Mouse (Mus musculus): ENCODE measurements around the gene Foxred2. TPM values are rescaled to one million over a fixed set of nuclear protein-coding genes. Genes with fewer than 3 reads are reported as not detected.
A peak's percentile ranks its signal among the peaks of the same experiment; 100 is the strongest.

Foxred2 gene
- polyA plus RNA-seq (2014; fragmentation: Nextera tagmentation; extraction: Ambion mirVana) = 4.4 and 4.6 TPM in 2 replicates

GRCm38 (mm10) chr15:77956404-77956901 lies at the start of gene Foxred2:
Gene Foxred2 (minus strand): TSS chr15:77956722.
- peak; percentile 89 for DNase-seq (ENCODE audit: low spot score)
- peak within 1 kb of the TSS; percentile 54 for H3K4me3 ChIP-seq (ENCODE audit: low read depth, low read length)
- peak; percentile 94 for ATAC-seq (ENCODE audit: low FRiP score)
- no peak within 1 kb of the TSS for H3K27ac ChIP-seq (ENCODE audit: low read depth, low read length)
- H3K4me1 ChIP-seq (replicated peaks; ENCODE audit: control insufficient read depth, insufficient read depth, low read length) = peaks cover 8% of the 10 kb centered on the region; the same call in 1 of the 2 replicates
- under 1% methylated on average over 39 of the region's 39 CpGs for WGBS
- H3K36me3 ChIP-seq (ENCODE audit: control insufficient read depth, insufficient read depth, low read length) = peaks cover 19% of the 10 kb centered on the region
- no peaks in the 10 kb centered on the region for H3K9me3 ChIP-seq (ENCODE audit: control insufficient read depth, low read length)
- peak within 1 kb of the TSS; percentile 56 for H3K9ac ChIP-seq (ENCODE audit: low read depth, low read length)
- H3K27me3 ChIP-seq (ENCODE audit: control insufficient read depth, insufficient read depth, low read length) = peaks cover 7% of the 10 kb centered on the region
- H3K4me2 ChIP-seq (replicated peaks; ENCODE audit: low read depth, low read length) = peak within 1 kb of the TSS; percentile 84

GRCm38 (mm10) chr15:78003929-78004328 lies 47.4 kb upstream of the Foxred2 start:
- H3K9ac ChIP-seq (ENCODE audit: low read depth, low read length) = no peak overlapping the region
- ATAC-seq (ENCODE audit: low FRiP score) (no peak), DNase-seq (ENCODE audit: low spot score) (no peak)
- no peak overlapping the region for H3K4me3 ChIP-seq (ENCODE audit: low read depth, low read length)
- H3K27me3 ChIP-seq (ENCODE audit: control insufficient read depth, insufficient read depth, low read length) = no peaks in the 10 kb centered on the region
- no peaks in the 10 kb centered on the region for H3K36me3 ChIP-seq (ENCODE audit: control insufficient read depth, insufficient read depth, low read length)
- H3K9me3 ChIP-seq (ENCODE audit: control insufficient read depth, low read length) = no peaks in the 10 kb centered on the region
- H3K27ac ChIP-seq (ENCODE audit: low read depth, low read length) = no peak overlapping the region
- H3K4me1 ChIP-seq (replicated peaks; ENCODE audit: control insufficient read depth, insufficient read depth, low read length) = no peaks in the 10 kb centered on the region
- WGBS = 56% methylated on average over 9 of the region's 9 CpGs
- H3K4me2 ChIP-seq (replicated peaks; ENCODE audit: low read depth, low read length) = no peak overlapping the region

- H3K9ac ChIP-seq (ENCODE audit: low read depth, low read length) = no peak overlapping the region
- ATAC-seq (ENCODE audit: low FRiP score) = no peak
- no peaks in the 10 kb centered on the region for H3K4me1 ChIP-seq (replicated peaks; ENCODE audit: control insufficient read depth, insufficient read depth, low read length)
- DNase-seq (ENCODE audit: low spot score) = no peak
- no peak overlapping the region for H3K4me3 ChIP-seq (ENCODE audit: low read depth, low read length)
- no peaks in the 10 kb centered on the region for H3K36me3 ChIP-seq (ENCODE audit: control insufficient read depth, insufficient read depth, low read length)
- H3K27me3 ChIP-seq (ENCODE audit: control insufficient read depth, insufficient read depth, low read length) = no peaks in the 10 kb centered on the region
- WGBS = 15% methylated on average over 5 of the region's 5 CpGs
- no peak overlapping the region for H3K4me2 ChIP-seq (replicated peaks; ENCODE audit: low read depth, low read length)
- no peaks in the 10 kb centered on the region for H3K9me3 ChIP-seq (ENCODE audit: control insufficient read depth, low read length)
- no peak overlapping the region for H3K27ac ChIP-seq (ENCODE audit: low read depth, low read length)
These were observed 44.9 kb upstream of the Foxred2 start for GRCm38 (mm10) chr15:78001400-78001799.

GRCm38 (mm10) chr15:77988541-77988940 lies 32.0 kb upstream of the Foxred2 start:
- H3K36me3 ChIP-seq (ENCODE audit: control insufficient read depth, insufficient read depth, low read length) = no peaks in the 10 kb centered on the region
- H3K4me1 ChIP-seq (replicated peaks; ENCODE audit: control insufficient read depth, insufficient read depth, low read length) = no peaks in the 10 kb centered on the region
- no peaks in the 10 kb centered on the region for H3K9me3 ChIP-seq (ENCODE audit: control insufficient read depth, low read length)
- WGBS = 70% methylated on average over 5 of the region's 5 CpGs
- ATAC-seq (ENCODE audit: low FRiP score) (no peak), DNase-seq (ENCODE audit: low spot score) (no peak)
- H3K4me3 ChIP-seq (ENCODE audit: low read depth, low read length) = no peak overlapping the region
- H3K27me3 ChIP-seq (ENCODE audit: control insufficient read depth, insufficient read depth, low read length) = no peaks in the 10 kb centered on the region
- no peak overlapping the region for H3K9ac ChIP-seq (ENCODE audit: low read depth, low read length)
- H3K27ac ChIP-seq (ENCODE audit: low read depth, low read length) = no peak overlapping the region
- no peak overlapping the region for H3K4me2 ChIP-seq (replicated peaks; ENCODE audit: low read depth, low read length)

GRCm38 (mm10) chr15:77983391-77983790 lies 26.9 kb upstream of the Foxred2 start:
- no peaks in the 10 kb centered on the region for H3K27me3 ChIP-seq (ENCODE audit: control insufficient read depth, insufficient read depth, low read length)
- no peaks in the 10 kb centered on the region for H3K36me3 ChIP-seq (ENCODE audit: control insufficient read depth, insufficient read depth, low read length)
- no peak overlapping the region for H3K9ac ChIP-seq (ENCODE audit: low read depth, low read length)
- H3K4me3 ChIP-seq (ENCODE audit: low read depth, low read length) = no peak overlapping the region
- no peak overlapping the region for H3K27ac ChIP-seq (ENCODE audit: low read depth, low read length)
- 43% methylated on average over 3 of the region's 3 CpGs for WGBS
- ATAC-seq (ENCODE audit: low FRiP score) = no peak
- H3K9me3 ChIP-seq (ENCODE audit: control insufficient read depth, low read length) = no peaks in the 10 kb centered on the region
- no peak for DNase-seq (ENCODE audit: low spot score)
- no peaks in the 10 kb centered on the region for H3K4me1 ChIP-seq (replicated peaks; ENCODE audit: control insufficient read depth, insufficient read depth, low read length)
- no peak overlapping the region for H3K4me2 ChIP-seq (replicated peaks; ENCODE audit: low read depth, low read length)

- Histone ChIP-seq H3K36me3 (ENCODE audit: control insufficient read depth, insufficient read depth, low read length) (no peaks in the 10 kb centered on the region), H3K27me3 (ENCODE audit: control insufficient read depth, insufficient read depth, low read length) (no peaks in the 10 kb centered on the region), H3K4me2 (replicated peaks; ENCODE audit: low read depth, low read length) (no peak overlapping the region), H3K9me3 (ENCODE audit: control insufficient read depth, low read length) (no peaks in the 10 kb centered on the region), H3K4me3 (ENCODE audit: low read depth, low read length) (no peak overlapping the region), H3K9ac (ENCODE audit: low read depth, low read length) (no peak overlapping the region), H3K27ac (ENCODE audit: low read depth, low read length) (no peak overlapping the region), H3K4me1 (replicated peaks; ENCODE audit: control insufficient read depth, insufficient read depth, low read length) (no peaks in the 10 kb centered on the region)
- WGBS = 28% methylated on average over 18 of the region's 18 CpGs
- ATAC-seq (ENCODE audit: low FRiP score) = no peak
- DNase-seq (ENCODE audit: low spot score) = peak; percentile 89
These were observed 25.8 kb upstream of the Foxred2 start for GRCm38 (mm10) chr15:77982195-77982939.

GRCm38 (mm10) chr15:77981181-77981680 lies 24.7 kb upstream of the Foxred2 start:
- H3K27ac ChIP-seq (ENCODE audit: low read depth, low read length) = no peak overlapping the region
- H3K9me3 ChIP-seq (ENCODE audit: control insufficient read depth, low read length) = no peaks in the 10 kb centered on the region
- ATAC-seq (ENCODE audit: low FRiP score) = no peak
- no peak overlapping the region for H3K4me2 ChIP-seq (replicated peaks; ENCODE audit: low read depth, low read length)
- no peaks in the 10 kb centered on the region for H3K27me3 ChIP-seq (ENCODE audit: control insufficient read depth, insufficient read depth, low read length)
- H3K4me3 ChIP-seq (ENCODE audit: low read depth, low read length) = no peak overlapping the region
- no peaks in the 10 kb centered on the region for H3K36me3 ChIP-seq (ENCODE audit: control insufficient read depth, insufficient read depth, low read length)
- no peak for DNase-seq (ENCODE audit: low spot score)
- H3K4me1 ChIP-seq (replicated peaks; ENCODE audit: control insufficient read depth, insufficient read depth, low read length) = no peaks in the 10 kb centered on the region
- 79% methylated on average over 5 of the region's 5 CpGs for WGBS
- H3K9ac ChIP-seq (ENCODE audit: low read depth, low read length) = no peak overlapping the region

GRCm38 (mm10) chr15:77979427-77979865 lies 22.9 kb upstream of the Foxred2 start:
- no peaks in the 10 kb centered on the region for H3K36me3 ChIP-seq (ENCODE audit: control insufficient read depth, insufficient read depth, low read length)
- 85% methylated on average over 10 of the region's 10 CpGs for WGBS
- ATAC-seq (ENCODE audit: low FRiP score) (no peak), DNase-seq (ENCODE audit: low spot score) (no peak)
- no peaks in the 10 kb centered on the region for H3K27me3 ChIP-seq (ENCODE audit: control insufficient read depth, insufficient read depth, low read length)
- H3K9me3 ChIP-seq (ENCODE audit: control insufficient read depth, low read length) = no peaks in the 10 kb centered on the region
- no peak overlapping the region for H3K4me3 ChIP-seq (ENCODE audit: low read depth, low read length)
- no peak overlapping the region for H3K4me2 ChIP-seq (replicated peaks; ENCODE audit: low read depth, low read length)
- H3K9ac ChIP-seq (ENCODE audit: low read depth, low read length) = no peak overlapping the region
- H3K27ac ChIP-seq (ENCODE audit: low read depth, low read length) = no peak overlapping the region
- no peaks in the 10 kb centered on the region for H3K4me1 ChIP-seq (replicated peaks; ENCODE audit: control insufficient read depth, insufficient read depth, low read length)

- ATAC-seq (ENCODE audit: low FRiP score) (no peak), DNase-seq (ENCODE audit: low spot score) (no peak)
- WGBS = 73% methylated on average over 3 of the region's 3 CpGs
- H3K4me2 ChIP-seq (replicated peaks; ENCODE audit: low read depth, low read length) = no peak overlapping the region
- no peaks in the 10 kb centered on the region for H3K27me3 ChIP-seq (ENCODE audit: control insufficient read depth, insufficient read depth, low read length)
- H3K4me3 ChIP-seq (ENCODE audit: low read depth, low read length) = no peak overlapping the region
- no peaks in the 10 kb centered on the region for H3K36me3 ChIP-seq (ENCODE audit: control insufficient read depth, insufficient read depth, low read length)
- H3K9ac ChIP-seq (ENCODE audit: low read depth, low read length) = no peak overlapping the region
- H3K4me1 ChIP-seq (replicated peaks; ENCODE audit: control insufficient read depth, insufficient read depth, low read length) = no peaks in the 10 kb centered on the region
- H3K27ac ChIP-seq (ENCODE audit: low read depth, low read length) = no peak overlapping the region
- no peaks in the 10 kb centered on the region for H3K9me3 ChIP-seq (ENCODE audit: control insufficient read depth, low read length)
These were observed 21.1 kb upstream of the Foxred2 start for GRCm38 (mm10) chr15:77977663-77978062.
